Mouse (Mus musculus) B cell, adult 2 months (primary cell): ENCODE measurements around the gene Gm42957.
"Not testable (repeated sequence)": the region's sequence is repeated elsewhere in the genome, so short reads cannot be mapped to it uniquely, and the experiment has no call there.

Experiments
- DNase-seq, 2 experiments: peaks; one replicate each; pipeline ENCODE4 v3.0.0; 2022

Gene Gm42957

GRCm38 (mm10) chr3:96634928-96635879, at the start of gene Gm42957, which contains the start of gene Pex11b:
Gene Gm42957, plus strand, starts transcription at chr3:96635474.
Gene Pex11b, plus strand, starts transcription at chr3:96635376.
- DNase-seq: peak; percentile 83 to 85

DNA sequence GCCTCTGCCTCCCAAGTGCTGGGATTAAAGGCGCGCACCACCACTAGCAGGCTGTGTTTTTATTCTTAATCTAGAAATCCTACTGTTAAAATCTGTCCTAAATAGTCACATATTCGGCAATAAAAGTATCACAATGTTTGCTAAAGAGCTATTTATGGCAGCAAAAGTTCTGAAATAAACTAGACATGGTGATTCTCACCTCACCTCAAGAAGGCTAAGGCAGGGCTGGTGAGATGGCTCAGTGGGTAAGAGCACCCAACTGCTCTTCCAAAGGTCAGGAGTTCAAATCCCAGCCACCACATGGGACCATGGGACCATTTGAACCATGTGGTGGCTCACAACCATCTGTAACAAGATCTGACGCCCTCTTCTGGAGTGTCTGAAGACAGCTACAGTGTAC, 44.6 kb upstream of the Gm42957 start:
- DNase-seq: no peak

- DNase-seq: no peak
These were observed 41.9 kb upstream of the Gm42957 start for GRCm38 (mm10) chr3:96593374-96593773.

GRCm38 (mm10) chr3:96593790-96594560, 41.3 kb upstream of the Gm42957 start, which contains the start of gene Polr3gl:
Gene Polr3gl, minus strand, starts transcription at chr3:96594181.
- peak; percentile 91 to 94 for DNase-seq

GRCm38 (mm10) chr3:96594851-96595250, 40.4 kb upstream of the Gm42957 start:
- DNase-seq: no peak

- no peak for DNase-seq
These were observed 39.6 kb upstream of the Gm42957 start for GRCm38 (mm10) chr3:96595661-96596060.

DNA sequence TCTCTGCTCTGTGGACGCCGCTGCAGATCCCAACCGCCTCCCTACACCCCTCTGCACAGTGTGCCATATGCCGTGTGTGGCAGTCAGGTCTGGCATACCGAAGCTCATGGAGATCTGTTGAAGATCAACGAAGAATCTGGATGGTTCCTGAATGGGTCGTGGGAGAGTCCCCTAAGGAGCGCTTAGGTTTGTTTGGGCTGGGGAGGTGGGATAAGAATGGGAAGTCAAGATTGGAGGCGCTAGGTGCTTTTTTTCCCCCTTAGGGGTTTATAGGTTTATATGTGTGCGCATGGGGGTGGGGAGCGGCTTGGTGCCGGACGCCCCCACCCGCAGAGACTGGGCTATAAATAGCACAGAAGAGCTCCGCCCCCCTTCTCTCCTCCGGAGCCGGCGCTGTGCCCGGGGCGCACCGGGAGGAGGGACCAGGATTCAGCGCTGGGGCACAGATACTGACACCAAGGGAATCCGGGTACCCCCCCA, 39.0 kb upstream of the Gm42957 start, which contains the start of gene Ankrd34a:
Ankrd34a (plus strand) TSS at position 409 of the 480 bp plus-strand sequence.
- DNase-seq: peak in 1 of 2 experiments; percentile 29

DNA sequence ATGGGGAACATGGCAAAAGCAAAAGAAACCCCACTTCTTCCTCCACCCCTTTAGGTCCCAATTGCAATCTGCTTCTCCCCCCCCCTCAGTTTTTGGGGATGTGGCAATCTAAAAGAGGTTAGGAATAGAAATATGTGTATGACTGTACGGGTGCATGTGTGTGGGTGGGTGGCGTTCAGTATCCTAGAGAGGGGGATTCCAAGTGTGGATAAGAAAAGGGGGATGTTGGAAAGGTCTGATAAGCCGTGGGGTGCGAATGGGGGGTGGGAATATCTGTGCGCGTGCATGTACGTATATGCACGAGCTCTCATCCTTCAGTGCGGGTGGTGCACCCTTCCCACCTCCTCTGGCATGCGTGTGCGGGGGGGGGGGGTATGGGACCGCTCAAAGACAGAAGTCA, 38.4 kb upstream of the Gm42957 start:
- no peak for DNase-seq

- peak in 1 of 2 experiments; percentile 42 for DNase-seq
These were observed 37.8 kb upstream of the Gm42957 start for GRCm38 (mm10) chr3:96597435-96597891.

- peak; percentile 35 to 43 for DNase-seq
These were observed 36.9 kb upstream of the Gm42957 start for GRCm38 (mm10) chr3:96598156-96599068.

DNA sequence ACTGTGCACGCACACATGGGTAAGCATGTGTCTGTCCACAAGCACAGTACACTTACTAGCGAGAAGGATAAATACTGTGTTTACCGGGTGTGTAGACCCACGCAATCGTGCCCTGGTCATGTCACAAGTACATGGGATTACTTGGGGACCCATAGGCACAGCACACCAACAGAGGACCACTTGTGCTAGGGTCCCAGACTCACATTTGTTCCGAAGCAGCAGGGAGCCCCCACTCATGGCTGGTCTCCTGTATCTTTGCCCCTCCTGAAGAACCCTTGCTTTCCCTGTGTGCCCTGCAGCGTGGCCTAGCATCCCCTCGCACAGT, 36.2 kb upstream of the Gm42957 start:
- DNase-seq: no peak

DNA sequence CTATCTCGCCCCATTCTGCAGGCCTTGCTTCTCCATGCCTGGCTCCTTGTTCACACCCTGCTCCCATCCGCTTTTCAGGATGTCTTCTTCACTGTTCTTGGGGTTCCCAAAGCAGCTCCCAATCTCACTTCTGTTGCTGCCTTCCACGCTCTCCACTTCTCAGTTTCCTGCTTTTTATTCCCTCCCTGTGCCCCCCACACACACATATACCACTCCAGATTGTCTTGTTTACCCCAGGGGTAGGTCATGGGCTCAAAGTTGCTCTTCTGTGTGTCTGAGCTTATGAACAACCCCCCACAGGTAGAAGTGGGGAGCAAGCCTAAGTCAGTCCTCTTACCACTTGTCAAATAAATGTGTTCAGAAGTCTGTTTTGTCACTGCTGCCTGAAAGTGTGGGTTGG, 35.9 kb upstream of the Gm42957 start:
- DNase-seq: no peak

- DNase-seq: peak; percentile 83 to 86
These were observed 34.5 kb upstream of the Gm42957 start, which contains the start of gene Lix1l for GRCm38 (mm10) chr3:96600639-96601250. Gene Lix1l, plus strand, starts transcription at chr3:96601149.

DNA sequence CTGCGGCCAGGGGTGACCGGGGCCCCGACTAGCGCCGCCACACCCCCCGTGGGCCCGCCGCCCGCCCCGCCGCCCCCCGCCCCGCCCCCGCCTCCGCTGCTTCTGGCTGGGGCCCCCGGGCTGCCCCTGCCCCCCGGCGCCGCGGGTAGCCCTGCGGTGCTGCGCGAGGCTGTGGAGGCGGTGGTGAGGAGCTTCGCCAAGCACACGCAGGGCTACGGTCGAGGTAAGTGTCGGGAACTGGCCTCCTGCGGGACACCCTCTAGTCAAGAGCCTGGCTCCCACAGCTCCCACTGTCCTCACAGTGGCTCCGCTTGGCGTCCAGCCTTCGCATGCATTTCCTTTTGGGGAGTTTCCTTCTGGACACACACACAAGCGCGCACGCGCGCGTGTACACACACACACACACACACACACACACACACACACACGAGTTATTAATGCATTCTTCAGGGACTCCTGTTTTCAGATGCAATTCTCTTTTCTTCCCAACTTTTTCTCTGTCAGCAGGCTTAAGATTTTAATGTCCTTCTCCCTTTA, 34.0 kb upstream of the Gm42957 start:
- DNase-seq: peak in 1 of 2 experiments; percentile 37

DNA sequence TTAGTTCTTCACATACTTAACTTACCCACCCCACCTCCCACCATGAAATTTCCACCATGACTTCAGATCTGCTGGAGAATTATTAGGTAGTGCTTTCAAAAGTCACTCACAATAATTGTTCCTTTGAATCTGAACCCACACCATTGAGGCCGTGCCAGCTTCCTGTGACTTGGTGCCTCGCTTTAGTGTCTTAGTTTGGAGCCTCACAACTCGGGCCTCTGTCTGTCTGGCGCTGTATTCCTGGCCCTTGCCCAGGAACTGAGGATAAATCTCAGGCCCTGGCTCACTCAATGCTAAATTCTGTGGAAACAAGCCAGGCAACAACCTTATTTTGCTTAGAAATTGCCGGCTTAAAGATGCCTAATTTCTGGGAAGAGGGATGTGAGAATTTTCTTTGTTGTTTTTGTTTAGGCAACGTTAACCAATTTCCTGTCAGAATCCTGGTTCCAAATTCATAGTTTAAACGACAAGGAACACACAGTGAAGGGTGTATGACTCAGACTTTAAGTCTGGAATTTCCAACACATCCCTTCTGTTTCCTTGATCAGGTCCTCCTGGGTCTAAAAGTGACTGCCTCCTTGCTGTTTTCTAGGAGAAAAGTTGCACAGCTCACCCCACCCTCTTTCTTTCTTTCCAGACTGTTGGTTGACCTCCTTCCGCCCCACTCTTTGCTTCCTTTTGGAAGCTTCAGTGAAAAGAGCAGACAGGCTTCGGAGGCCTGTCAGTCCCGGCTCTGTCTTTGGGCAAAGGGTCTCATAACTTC, 33.2 kb upstream of the Gm42957 start:
- no peak for DNase-seq

DNA sequence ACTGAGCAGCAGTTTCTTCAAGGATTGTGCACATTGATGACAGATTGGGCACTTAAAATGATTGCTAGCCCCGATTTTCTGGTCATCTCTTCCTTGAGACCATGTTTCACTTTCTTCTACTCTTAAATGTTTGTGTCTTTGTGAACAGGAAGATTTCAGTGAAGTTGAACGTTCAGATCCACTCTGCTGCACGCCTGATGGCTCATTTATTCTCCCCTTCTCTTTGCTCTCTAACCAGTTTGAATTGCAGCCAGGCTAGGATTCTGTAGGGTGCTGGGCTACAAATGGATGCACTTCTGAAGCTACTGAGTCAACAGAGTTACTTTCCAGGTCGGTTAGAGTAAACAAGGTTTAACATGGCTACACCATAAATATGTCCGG, 32.6 kb upstream of the Gm42957 start:
- no peak for DNase-seq

DNA sequence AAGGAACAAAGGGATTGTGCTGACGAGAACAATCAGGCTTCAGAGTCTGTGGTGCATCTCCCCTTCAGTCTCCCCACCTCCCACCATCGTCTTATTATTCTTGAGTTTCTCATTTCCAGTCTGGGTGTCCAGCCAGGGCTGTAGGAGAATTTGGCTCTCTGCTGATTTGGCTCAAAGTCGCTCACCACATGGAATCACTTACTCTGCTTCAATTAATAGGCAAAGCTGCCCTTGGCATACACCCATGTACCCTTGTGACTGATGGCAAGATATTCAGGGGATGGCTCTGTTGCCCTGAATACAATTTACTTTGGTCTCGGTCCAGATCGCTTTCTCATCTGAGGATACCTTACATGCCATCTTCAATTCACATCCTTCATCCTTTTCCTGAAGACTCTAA, 32.0 kb upstream of the Gm42957 start:
- DNase-seq: no peak

DNA sequence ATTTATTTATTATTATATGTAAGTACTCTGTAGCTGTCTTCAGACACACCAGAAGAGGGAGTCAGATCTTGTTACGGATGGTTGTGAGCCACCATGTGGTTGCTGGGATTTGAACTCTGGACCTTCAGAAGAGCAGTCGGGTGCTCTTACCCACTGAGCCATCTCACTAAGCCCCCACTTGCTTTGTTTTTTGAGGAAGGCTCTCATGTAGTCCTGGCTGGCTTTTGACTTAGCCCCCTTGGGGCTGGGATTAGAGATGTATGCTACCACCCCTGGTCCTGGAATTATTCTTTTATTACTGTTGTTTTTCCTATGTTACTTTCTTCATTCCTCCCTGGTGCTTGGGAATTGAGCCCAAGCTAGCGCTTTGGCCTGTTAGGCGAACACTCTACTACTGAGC, 29.3 kb upstream of the Gm42957 start:
- not testable (repeated sequence) for DNase-seq

DNA sequence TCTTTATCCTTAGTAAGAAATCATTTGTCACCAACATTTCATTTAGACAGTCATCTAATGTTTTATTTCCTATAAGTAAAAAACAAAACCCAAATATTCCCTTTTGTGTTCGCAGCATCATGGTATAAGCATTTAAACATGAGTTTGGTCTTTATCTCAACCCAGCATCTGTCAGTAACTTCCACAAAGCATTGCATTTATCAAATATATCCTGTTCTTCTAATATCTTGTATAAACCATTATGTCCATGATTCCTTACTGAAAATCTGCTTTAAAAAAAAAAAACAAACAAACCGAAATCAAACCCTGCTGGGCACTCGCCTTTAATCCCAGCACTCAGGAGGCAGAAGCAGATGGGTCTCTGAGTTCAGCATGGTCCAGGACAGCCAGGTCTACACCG, 28.7 kb upstream of the Gm42957 start:
- DNase-seq: no peak

DNA sequence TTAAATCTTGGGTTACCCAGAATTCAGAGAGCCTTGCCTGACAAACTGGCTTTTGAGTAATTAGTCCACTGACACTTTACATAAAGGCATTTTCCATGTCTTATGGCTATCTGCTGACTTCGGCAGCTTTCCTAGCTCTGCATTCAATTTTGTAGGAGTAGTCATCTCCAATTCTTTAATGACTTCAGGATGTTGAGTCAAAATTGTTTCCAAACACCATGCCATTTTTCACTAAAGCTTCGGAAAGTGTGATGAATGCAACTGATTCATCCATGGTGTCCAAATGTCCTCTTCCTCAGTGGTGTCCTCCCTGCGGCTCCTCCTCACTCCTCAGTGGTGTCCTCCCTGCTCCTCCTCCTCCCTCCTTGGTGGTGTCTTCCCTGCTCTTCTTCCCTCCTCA, 17.3 kb upstream of the Gm42957 start:
- no peak for DNase-seq

- DNase-seq: no peak
These were observed 12.1 kb upstream of the Gm42957 start for GRCm38 (mm10) chr3:96623201-96623600.
